In the genomic region with DNA sequence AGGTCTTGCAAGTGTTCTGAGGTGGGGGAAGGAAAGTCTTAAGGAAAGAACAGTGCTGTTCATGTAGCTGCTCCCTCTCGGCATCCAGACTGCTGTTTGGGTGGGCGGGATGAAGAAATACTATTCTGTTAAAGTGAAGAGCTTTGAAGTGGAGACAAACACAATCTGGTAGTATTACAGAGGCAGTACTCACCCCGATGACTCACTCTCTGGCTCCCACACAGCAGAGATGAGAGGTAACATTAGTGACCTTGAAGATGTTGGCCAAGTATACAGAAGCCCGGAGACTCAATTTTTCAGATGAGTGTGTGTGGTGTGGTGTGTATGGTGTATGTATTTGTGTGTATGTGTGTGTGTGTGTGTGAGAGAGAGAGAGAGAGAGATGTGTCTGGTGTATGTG, we compare ENCODE assay signal across 12 mouse cellular contexts. TPM values are rescaled to one million over a fixed set of nuclear protein-coding genes. Genes with fewer than 3 reads are reported as not detected.
A peak's percentile ranks its signal among the peaks of the same experiment; 100 is the strongest.
DNase-seq lines count a peak whose midpoint lies in the region; ATAC-seq and TF ChIP-seq lines count a peak whose summit lies in the region.
"Had no signal": no experiment of that assay in that cellular context is flagged by ENCODE, and none has a peak within 500 bp of the region (broad histone marks: within the 10 kb centered on the region; RNA-seq: fewer than 3 reads in every experiment).

No protein-coding gene starts in this region.

- WGBS in heart, embryonic 14.5 days = 24% methylated on average over 4 of the region's 4 CpGs
- WGBS in intestine, embryonic 16.5 days = 49% methylated on average over 4 of the region's 4 CpGs
- 86% methylated on average over 4 of the region's 4 CpGs for WGBS in hindbrain, embryonic 11.5 days

- no peaks in the 10 kb centered on the region for H3K36me3 ChIP-seq in heart, embryonic 14.5 days (ENCODE audit: control insufficient read depth, insufficient read depth, low read length)
- no peaks in the 10 kb centered on the region for H3K36me3 ChIP-seq in intestine, embryonic 16.5 days (ENCODE audit: control insufficient read depth, insufficient read depth, low read length)
- H3K36me3 ChIP-seq in hindbrain, embryonic 11.5 days (ENCODE audit: control insufficient read depth, insufficient read depth, low read length) = no peaks in the 10 kb centered on the region
- H3K36me3 ChIP-seq: forebrain, embryonic 12.5 days; liver, embryonic 13.5 days; neural tube, embryonic 13.5 days had no signal

- H3K4me1 ChIP-seq in heart, embryonic 14.5 days (ENCODE audit: control insufficient read depth in 2 of 2, insufficient read depth in 2 of 2, low read length in 2 of 2) = peaks cover 4 to 18% of the 10 kb centered on the region in 2 experiments
- H3K4me1 ChIP-seq in intestine, embryonic 16.5 days (ENCODE audit: control insufficient read depth, insufficient read depth, low read length) = peaks cover 8% of the 10 kb centered on the region
- no peaks in the 10 kb centered on the region for H3K4me1 ChIP-seq in hindbrain, embryonic 11.5 days (replicated peaks; ENCODE audit: control insufficient read depth, insufficient read depth, low read length)
- H3K4me1 ChIP-seq: forebrain, embryonic 12.5 days; liver, embryonic 13.5 days; neural tube, embryonic 13.5 days had no signal

- no peak for DNase-seq in heart, adult 9 months (ENCODE audit: low spot score in 2 of 2)
- peak; percentile 60 for DNase-seq in ovary, adult 18-20 months (ENCODE audit: low spot score)
- DNase-seq in ovary, postnatal 14 days (ENCODE audit: low spot score) = no peak
- DNase-seq in right cerebral cortex, postnatal 36 days (ENCODE audit: low spot score in 2 of 2) = peak; percentile 51 to 54
- no peak for DNase-seq in gastrocnemius, adult 2 months
- no peak for DNase-seq in hindbrain, embryonic 11.5 days (ENCODE audit: low spot score)
- DNase-seq: kidney, adult 18-20 months; liver, embryonic 13.5 days had no signal

- intact Hi-C loops in gastrocnemius, adult 2 months (cut with DNase I) = no loop called here

- no peaks in the 10 kb centered on the region for H3K27me3 ChIP-seq in heart, embryonic 14.5 days (ENCODE audit: control insufficient read depth, insufficient read depth, low read length)
- no peaks in the 10 kb centered on the region for H3K27me3 ChIP-seq in intestine, embryonic 16.5 days (replicated peaks; ENCODE audit: control insufficient read depth, insufficient read depth, low read length)
- H3K27me3 ChIP-seq in hindbrain, embryonic 11.5 days (ENCODE audit: control insufficient read depth, insufficient read depth, low read length) = no peaks in the 10 kb centered on the region
- H3K27me3 ChIP-seq: forebrain, embryonic 12.5 days; liver, embryonic 13.5 days; neural tube, embryonic 13.5 days had no signal

- ATAC-seq in heart, embryonic 14.5 days (ENCODE audit: insufficient number of reproducible peaks, insufficient read depth, low FRiP score, low read depth) = peak; percentile 54; the same call in 1 of the 2 replicates
- ATAC-seq in intestine, embryonic 16.5 days = peak; percentile 67
- no peak for ATAC-seq in hindbrain, embryonic 11.5 days (ENCODE audit: low FRiP score)

- no peak overlapping the region for H3K4me3 ChIP-seq in heart, embryonic 14.5 days (ENCODE audit: control insufficient read depth in 1 of 2, insufficient read depth in 1 of 2, low read depth in 1 of 2, low read length in 2 of 2)
- no peak overlapping the region for H3K4me3 ChIP-seq in intestine, embryonic 16.5 days (ENCODE audit: low read length)
- no peak overlapping the region for H3K4me3 ChIP-seq in gastrocnemius, adult 2 months
- H3K4me3 ChIP-seq in hindbrain, embryonic 11.5 days (ENCODE audit: low read depth, low read length) = no peak overlapping the region
- H3K4me3 ChIP-seq: forebrain, embryonic 12.5 days; liver, embryonic 13.5 days; neural tube, embryonic 13.5 days had no signal

- H3K27ac ChIP-seq in heart, embryonic 14.5 days (replicated peaks in 1 of 2; ENCODE audit: control insufficient read depth in 1 of 2, insufficient read depth in 1 of 2, low read depth in 2 of 2, low read length in 2 of 2) = peak overlapping the region in 1 of 2 experiments; percentile 30; a peak in 2 of 4 replicates
- H3K27ac ChIP-seq in intestine, embryonic 16.5 days (ENCODE audit: low read length) = no peak overlapping the region
- no peak overlapping the region for H3K27ac ChIP-seq in gastrocnemius, adult 2 months
- no peak overlapping the region for H3K27ac ChIP-seq in hindbrain, embryonic 11.5 days (ENCODE audit: low read depth, low read length)
- H3K27ac ChIP-seq: forebrain, embryonic 12.5 days; liver, embryonic 13.5 days; neural tube, embryonic 13.5 days had no signal

- H3K4me2 ChIP-seq in heart, embryonic 14.5 days (ENCODE audit: low read length) = no peak overlapping the region
- no peak overlapping the region for H3K4me2 ChIP-seq in intestine, embryonic 16.5 days (ENCODE audit: low read depth, low read length)
- no peak overlapping the region for H3K4me2 ChIP-seq in hindbrain, embryonic 11.5 days (replicated peaks; ENCODE audit: low read depth, low read length)
- H3K4me2 ChIP-seq: forebrain, embryonic 12.5 days; liver, embryonic 13.5 days; neural tube, embryonic 13.5 days had no signal

- no peak for TF ChIP-seq CTCF in gastrocnemius, adult 2 months (IDR thresholded peaks at IDR 0.05)

- H3K9ac ChIP-seq in heart, embryonic 14.5 days (ENCODE audit: low read length) = no peak overlapping the region
- H3K9ac ChIP-seq in intestine, embryonic 16.5 days (ENCODE audit: low read depth, low read length) = no peak overlapping the region
- H3K9ac ChIP-seq in hindbrain, embryonic 11.5 days (ENCODE audit: low read depth, low read length) = no peak overlapping the region
- H3K9ac ChIP-seq: forebrain, embryonic 12.5 days; liver, embryonic 13.5 days; neural tube, embryonic 13.5 days had no signal

- no peaks in the 10 kb centered on the region for H3K9me3 ChIP-seq in heart, embryonic 14.5 days (ENCODE audit: control insufficient read depth, low read length)
- no peaks in the 10 kb centered on the region for H3K9me3 ChIP-seq in intestine, embryonic 16.5 days (ENCODE audit: control insufficient read depth, low read length)
- H3K9me3 ChIP-seq in hindbrain, embryonic 11.5 days (ENCODE audit: control insufficient read depth, low read length) = no peaks in the 10 kb centered on the region
- H3K9me3 ChIP-seq: forebrain, embryonic 12.5 days; liver, embryonic 13.5 days; neural tube, embryonic 13.5 days had no signal

RNA-seq across cellular contexts. Expression of gene Upp2, which starts 22.5 kb away (rescaled TPM):
- 6.1 and 7.5 TPM in 2 replicates for polyA plus RNA-seq in heart, embryonic 14.5 days (2014; fragmentation: Nextera tagmentation; extraction: Ambion mirVana)
- 5.4 and 5.7 TPM in 2 replicates for polyA plus RNA-seq in intestine, embryonic 16.5 days (2015; fragmentation: Nextera tagmentation; extraction: Ambion mirVana)
- 1 to 10 TPM; 2.0 to 2.4 TPM for total RNA-seq in gastrocnemius, adult 2 months (2021)
- polyA plus RNA-seq in hindbrain, embryonic 11.5 days (2014; fragmentation: Nextera tagmentation; extraction: Ambion mirVana) = 5.9 and 6.3 TPM in 2 replicates

RNA-seq across cellular contexts. Expression of gene Acvr1, which starts 22.7 kb away (rescaled TPM):
- polyA plus RNA-seq in heart, embryonic 14.5 days (2014; fragmentation: Nextera tagmentation; extraction: Ambion mirVana) = 12.5 and 12.6 TPM in 2 replicates
- polyA plus RNA-seq in intestine, embryonic 16.5 days (2015; fragmentation: Nextera tagmentation; extraction: Ambion mirVana) = 4.6 and 5.3 TPM in 2 replicates
- 10 to 100 TPM; 17.6 to 23.2 TPM for total RNA-seq in gastrocnemius, adult 2 months (2021)
- 5.8 and 6.0 TPM in 2 replicates for polyA plus RNA-seq in hindbrain, embryonic 11.5 days (2014; fragmentation: Nextera tagmentation; extraction: Ambion mirVana)

Comparison
In these comparisons a context has a peak if more than half of its experiments do, and no peak if none do; other contexts are left out.
1. DNase-seq: peak in ovary, adult 18-20 months (single experiment) and right cerebral cortex, postnatal 36 days (2 of 2); none in heart, adult 9 months (0 of 2), ovary, postnatal 14 days (single experiment), gastrocnemius, adult 2 months (single experiment) and hindbrain, embryonic 11.5 days (single experiment).